Mouse (Mus musculus) NIH3T3 (cell line): ENCODE results near the gene Slc25a13.

Experiments used
- DNase-seq: peaks from one replicate; pipeline ENCODE4 v3.0.0-alpha.2; 2012; ENCODE audit warnings: low read depth

The Slc25a13 gene

DNA sequence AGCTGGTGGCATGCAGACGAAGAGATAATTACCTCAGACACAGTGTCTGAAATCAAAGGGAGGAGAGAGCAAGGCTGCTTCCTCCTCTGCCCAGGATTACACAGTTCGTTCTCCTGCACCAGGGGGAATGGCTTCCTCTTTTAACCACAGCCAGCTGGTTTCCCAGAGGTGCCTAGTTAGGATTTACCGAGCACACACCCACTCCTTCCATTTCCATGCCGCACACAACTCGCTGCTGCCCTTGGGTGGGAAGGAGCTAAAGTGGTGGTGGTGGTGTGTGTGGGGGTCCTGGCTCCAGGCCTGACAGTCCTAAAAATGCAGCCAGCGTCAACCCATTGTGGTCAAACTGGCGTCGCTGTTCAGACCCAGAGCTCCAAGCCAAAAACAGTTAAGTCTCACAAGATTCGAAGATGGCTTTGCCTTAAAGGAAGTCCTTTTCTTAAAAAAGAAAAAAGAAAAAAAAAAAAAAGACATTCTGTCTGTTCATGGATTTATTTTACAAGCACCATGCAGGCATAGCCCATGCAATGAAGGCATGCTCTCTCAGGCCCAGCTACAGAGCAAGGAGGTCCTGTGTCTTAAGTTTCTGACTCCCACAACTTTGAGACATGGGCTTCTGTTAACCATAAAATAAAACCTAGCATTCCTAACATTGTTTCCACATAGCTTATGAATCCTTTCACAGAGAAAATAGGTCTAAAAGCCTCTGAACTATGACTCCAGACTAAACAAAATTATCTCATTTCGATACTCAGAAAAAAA is 104.0 kb downstream of the Slc25a13 start:
- no peak for DNase-seq

DNA sequence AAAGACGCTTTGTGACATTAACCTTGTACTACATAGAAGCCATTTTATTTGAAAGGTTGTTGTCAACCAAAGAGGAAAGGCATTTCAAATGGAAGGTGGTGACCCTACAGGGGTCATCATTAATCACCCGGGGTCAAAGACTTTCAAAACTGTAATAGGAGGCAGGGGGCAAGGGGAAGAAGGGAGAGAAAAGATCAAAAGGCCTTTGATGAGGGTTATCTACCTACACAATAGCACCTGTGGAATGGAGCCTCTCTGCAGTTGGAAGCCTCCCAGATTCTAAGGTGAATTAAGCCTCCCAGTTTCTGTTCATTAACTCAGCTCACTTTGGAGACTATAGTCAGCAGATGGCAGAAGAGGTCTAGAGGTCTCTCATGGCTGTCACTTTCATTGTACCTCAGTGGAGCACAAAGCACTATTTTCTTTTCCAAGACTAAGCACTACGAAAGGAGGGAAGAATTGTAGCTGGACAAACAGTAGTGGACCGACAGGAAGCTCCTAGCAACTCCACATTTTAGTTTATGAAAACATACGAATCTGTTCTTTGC is 109.5 kb downstream of the Slc25a13 start:
- no peak for DNase-seq

DNA sequence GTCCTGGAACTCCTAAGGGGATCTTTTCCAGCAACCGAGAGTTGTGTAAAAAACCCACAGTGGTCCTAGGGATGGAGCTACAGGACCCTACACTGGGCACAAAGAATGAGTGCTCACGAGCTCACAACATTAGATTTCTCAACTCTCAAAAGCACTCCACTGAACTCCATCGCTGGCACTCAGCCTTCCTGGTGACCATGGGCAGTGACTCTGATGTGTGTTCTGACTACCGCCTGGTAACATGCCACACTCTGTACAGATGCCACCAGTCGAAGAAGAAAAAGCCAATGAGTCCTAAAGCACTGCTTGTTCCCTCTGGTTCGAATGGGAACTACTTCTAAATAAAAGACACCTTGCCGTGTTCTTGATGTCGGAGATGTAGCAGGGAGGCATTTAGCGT is 111.4 kb downstream of the Slc25a13 start:
- no peak for DNase-seq

- DNase-seq: no peak
These were observed 113.5 kb downstream of the Slc25a13 start for GRCm38 (mm10) chr6:6103469-6103868.

GRCm38 (mm10) chr6:6101605-6102004 is 115.4 kb downstream of the Slc25a13 start:
- peak; percentile 70 for DNase-seq

DNA sequence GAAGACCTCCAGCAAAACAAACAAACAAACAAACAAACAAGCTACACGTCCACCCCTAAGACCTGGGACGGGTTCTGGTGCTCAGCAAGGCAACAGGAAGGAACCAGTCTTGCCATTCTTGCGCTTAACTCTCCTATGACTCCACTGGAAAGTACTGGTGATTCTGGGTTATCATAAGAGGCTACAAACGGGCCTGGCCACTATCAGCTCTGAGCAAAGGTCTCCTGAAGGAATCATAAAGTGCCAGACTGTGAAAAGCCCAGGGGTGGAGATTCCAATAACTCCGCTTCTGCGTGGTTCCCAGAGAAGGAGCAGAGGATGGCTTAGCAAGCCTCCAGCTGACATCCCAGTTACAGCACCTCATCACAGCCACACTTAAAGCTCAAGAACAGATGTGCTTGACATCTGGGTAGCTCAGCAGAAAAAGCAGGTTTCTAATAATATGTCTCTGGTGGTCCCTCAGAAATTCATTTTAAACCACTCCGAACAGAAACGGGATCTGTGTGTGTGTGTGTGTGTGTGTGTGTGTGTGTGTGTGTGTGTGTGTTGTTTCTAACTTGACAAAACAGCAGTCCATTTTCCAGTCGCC is 116.0 kb downstream of the Slc25a13 start:
- DNase-seq: no peak

- no peak for DNase-seq
These were observed 123.0 kb downstream of the Slc25a13 start for GRCm38 (mm10) chr6:6093978-6094377.

- no peak for DNase-seq
These were observed 123.5 kb downstream of the Slc25a13 start for GRCm38 (mm10) chr6:6093522-6093921.

DNA sequence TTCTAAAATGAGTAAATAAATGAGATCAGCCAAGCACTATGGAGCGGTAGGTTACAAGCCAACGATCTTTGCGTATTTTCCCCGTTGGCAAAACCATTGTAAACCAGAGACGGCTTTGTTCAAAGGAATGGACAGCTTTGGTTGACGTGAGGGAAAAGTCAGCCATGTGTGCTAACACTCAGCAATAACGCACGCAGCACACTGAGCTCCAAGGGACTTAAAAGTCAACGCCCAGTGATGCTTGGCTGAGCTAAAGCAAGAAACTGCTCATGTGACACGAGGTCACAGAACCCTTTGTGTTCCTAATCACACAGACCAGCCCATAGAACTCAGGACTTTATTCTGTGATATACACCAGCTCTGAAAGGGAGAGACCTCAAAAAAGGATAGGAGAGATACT is 124.5 kb downstream of the Slc25a13 start:
- no peak for DNase-seq

- DNase-seq: no peak
These were observed 126.0 kb downstream of the Slc25a13 start for GRCm38 (mm10) chr6:6091016-6091415.

DNA sequence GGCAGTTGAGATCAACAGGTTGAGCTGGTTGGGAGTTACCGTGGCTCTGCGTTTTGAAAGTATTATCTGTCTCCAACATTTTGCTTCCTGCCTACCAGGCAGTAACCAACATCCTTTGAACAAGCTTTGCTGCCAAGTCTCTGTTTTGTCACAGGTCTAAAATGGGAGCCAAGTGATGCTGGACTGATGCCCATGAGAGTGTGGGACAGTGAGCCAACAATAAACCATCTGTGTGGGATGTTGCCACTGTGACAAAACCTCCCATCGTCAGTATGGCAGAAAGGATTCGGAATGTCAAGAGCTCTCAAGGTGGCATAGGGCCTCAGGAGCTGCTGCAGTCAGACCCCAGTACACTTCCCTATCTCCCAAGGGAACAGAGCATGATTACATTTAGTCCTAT is 128.8 kb downstream of the Slc25a13 start:
- no peak for DNase-seq

- DNase-seq: no peak
These were observed 136.5 kb downstream of the Slc25a13 start for GRCm38 (mm10) chr6:6080484-6080883.

DNA sequence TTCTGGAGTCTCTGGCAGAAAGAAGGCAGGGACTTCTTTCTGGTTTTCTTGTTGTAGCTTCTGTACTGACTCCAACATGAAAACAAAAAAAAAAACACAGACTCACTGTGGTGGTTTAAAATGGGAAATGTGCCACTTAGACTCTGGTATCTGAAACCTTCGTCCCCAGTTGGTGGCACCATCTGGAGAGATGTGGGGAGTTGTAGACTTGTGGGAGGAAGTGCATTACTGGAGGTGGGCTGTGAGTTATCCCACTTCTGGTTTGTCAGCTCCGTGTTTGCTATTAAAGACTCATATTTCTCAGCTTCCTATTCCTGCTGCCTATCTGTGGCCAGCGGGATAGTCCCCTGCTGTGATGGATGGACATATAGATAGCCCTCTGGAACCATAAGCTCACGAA is 139.7 kb downstream of the Slc25a13 start:
- DNase-seq: no peak

- no peak for DNase-seq
These were observed 141.0 kb downstream of the Slc25a13 start for GRCm38 (mm10) chr6:6075940-6076447.

GRCm38 (mm10) chr6:6071038-6071437 is 145.9 kb downstream of the Slc25a13 start:
- no peak for DNase-seq

DNA sequence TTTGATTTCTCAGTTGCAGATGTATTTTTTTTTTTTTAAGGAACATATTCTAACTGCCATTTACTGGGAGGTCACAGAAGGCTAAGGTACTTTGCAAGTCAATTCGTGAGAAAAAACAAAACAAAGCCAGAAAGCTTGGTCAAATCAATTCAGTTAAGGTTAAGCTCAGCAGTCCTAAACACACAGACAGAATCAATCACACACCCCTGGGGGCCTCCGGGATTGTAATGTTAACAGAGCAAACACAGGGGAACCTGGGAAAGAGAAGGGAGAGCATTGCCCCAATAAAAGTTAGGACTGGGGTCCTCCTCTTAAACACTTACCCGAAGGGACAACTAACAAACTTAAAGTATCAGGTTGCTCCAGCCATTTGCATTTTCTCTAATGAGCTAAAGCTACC is 147.0 kb downstream of the Slc25a13 start:
- no peak for DNase-seq

- DNase-seq: no peak
These were observed 149.8 kb downstream of the Slc25a13 start for GRCm38 (mm10) chr6:6067201-6067600.

GRCm38 (mm10) chr6:6058548-6058947 is 158.4 kb downstream of the Slc25a13 start:
- DNase-seq: no peak

DNA sequence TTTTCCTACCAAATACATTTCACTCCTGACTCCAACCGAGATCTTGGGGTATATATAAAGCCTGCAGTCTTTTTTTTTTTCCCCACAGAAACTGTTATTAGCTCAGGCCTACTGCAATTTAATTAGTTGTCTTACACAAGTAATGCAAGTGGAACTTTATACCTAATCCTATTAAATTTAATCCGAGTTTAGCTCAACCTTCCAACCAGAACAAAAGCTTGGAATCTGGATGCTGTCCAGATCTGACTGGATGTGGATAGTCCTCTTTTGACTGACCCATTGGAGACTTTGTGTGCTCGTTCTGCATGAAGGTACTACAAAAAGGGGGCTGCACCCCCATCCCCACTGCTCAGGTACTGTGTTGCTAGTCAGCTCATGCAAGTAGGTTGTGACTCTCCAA is 163.0 kb downstream of the Slc25a13 start:
- no peak for DNase-seq

DNA sequence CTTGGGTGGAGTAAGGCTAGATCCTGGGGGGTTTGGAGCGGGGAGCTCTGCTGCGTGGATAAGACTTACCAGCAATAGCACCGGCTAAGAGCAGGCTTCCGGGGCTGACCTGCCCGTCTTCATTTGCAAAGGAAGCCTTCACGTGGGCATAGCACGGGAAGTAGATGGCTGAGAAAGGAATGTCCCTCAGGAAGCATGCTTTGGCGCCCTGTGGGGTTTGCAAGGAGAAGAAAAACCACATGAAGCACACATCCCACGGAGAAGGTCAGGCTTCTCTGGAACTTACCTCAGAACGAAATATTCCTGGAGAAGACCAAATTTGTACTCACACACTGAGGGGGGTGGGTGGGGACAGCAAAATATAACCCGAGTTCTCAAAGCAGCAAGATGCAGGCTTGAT is 164.3 kb downstream of the Slc25a13 start:
- no peak for DNase-seq

DNA sequence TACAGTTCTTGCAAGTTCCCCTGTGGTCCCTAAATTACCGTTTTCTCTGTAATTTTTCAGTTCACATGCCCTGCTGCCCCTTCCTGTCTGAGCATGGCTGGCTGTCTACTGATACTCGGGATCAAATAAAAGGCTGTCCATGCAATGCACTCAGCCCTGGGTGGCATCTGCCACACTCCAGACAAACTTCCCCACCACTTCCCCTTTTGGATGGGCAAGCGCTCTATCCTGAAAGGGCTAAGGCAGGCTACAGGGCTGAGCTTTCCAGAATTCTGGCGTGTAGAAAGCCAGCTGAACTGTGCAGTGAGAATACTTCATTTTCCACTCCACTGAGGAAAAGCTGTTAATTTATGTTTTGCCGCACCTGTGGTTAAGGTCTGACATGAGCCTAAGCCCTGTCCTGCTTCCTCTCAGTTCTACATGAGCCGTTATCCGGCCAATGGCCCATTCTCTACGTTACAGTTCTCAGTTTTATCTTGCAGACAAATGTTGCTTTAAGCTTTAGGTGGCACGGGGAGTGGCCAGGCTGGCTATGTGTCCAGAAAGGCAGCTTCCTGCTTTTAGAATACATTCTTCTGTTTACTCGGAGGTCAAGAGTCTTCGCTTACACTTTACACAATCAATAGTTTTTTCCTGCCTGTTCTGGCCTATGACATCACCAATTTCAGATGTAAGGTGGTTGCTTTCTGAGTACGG is 170.1 kb downstream of the Slc25a13 start:
- DNase-seq: no peak

GRCm38 (mm10) chr6:6038773-6039550 is 178.0 kb downstream of the Slc25a13 start:
- no peak for DNase-seq
